Mouse (Mus musculus) midbrain, embryonic 13.5 days (tissue): ENCODE results near the gene Agpat1. TPM values are rescaled to one million over a fixed set of nuclear protein-coding genes. Genes with fewer than 3 reads are reported as not detected.

Experiments
- ATAC-seq: fragments of 200-750 bp; cut with Nextera tagmentation; 2 replicates; pipeline ENCODE4 v1.8.0; 2017; ENCODE audit warnings: mild to moderate bottlenecking, moderate TSS enrichment, moderate library complexity
- H3K27ac ChIP-seq: fragments of 300-500 bp; sonication (generic); 2 replicates; pipeline ENCODE4 v1.5.1; 2015; ENCODE audit warnings: inconsistent platforms, mild to moderate bottlenecking, moderate library complexity
- H3K27me3 ChIP-seq: fragments of 300-500 bp; sonication (generic); 2 replicates; pipeline ENCODE4 v1.6.1; 2015; ENCODE audit warnings: mild to moderate bottlenecking, inconsistent platforms
- H3K36me3 ChIP-seq: fragments of 300-500 bp; sonication (generic); 2 replicates; pipeline ENCODE4 v1.6.1; 2015; ENCODE audit warnings: mild to moderate bottlenecking, inconsistent platforms
- H3K4me1 ChIP-seq: fragments of 300-500 bp; sonication (generic); replicated peaks from 2 replicates; pipeline ENCODE4 v1.6.1; 2015; ENCODE audit warnings: inconsistent platforms
- H3K4me2 ChIP-seq: fragments of 300-500 bp; sonication (generic); replicated peaks from 2 replicates; pipeline ENCODE4 v1.6.1; 2015; ENCODE audit warnings: moderate library complexity, mild to moderate bottlenecking, inconsistent platforms
- H3K4me3 ChIP-seq: fragments of 300-500 bp; sonication (generic); replicated peaks from 2 replicates; pipeline ENCODE4 v1.5.1; 2015; ENCODE audit warnings: mild to moderate bottlenecking, inconsistent platforms
- H3K9ac ChIP-seq: fragments of 300-500 bp; sonication (generic); replicated peaks from 2 replicates; pipeline ENCODE4 v1.6.1; 2015; ENCODE audit warnings: mild to moderate bottlenecking, inconsistent platforms
- H3K9me3 ChIP-seq: fragments of 300-500 bp; sonication (generic); 2 replicates; pipeline ENCODE4 v1.6.1; 2016; ENCODE audit warnings: mild to moderate bottlenecking, inconsistent platforms
- WGBS: fragments of 180-500 bp; shearing (Covaris S2); methylation state at CpG from one replicate; pipeline ENCODE4 v1.1.7; 2015; 5-methylcytosine and 5-hydroxymethylcytosine counted together
- polyA plus RNA-seq: library from polyadenylated mRNA; unstranded; fragments of >200 nt; fragmentation: Nextera tagmentation; extraction: Ambion mirVana; gene quantifications from 2 replicates; pipeline ENCODE4 v1.2.1, GENCODE M21; 2015

Agpat1 gene
- polyA plus RNA-seq, 1 experiment from 2014 or later, result 100 TPM

DNA sequence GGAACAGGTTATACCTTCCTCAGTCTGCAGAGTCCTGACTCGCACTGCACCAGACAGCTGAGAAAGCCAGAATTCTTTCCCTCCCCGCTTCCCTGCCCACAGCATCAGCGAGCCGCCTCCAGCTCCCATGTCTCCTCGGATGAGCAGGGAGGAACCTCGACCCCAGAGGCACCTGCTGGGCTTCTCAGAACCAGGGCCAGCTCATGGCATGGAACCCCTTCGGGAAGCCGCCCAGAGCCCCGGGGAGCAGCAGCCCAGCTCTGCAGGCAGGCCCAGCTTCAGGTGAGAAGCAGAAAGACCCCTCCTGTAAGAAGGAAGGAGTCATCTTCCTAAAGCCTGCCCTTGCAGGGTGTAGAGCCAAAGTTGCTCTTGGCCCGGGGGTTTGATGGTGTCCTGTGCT lies 48.5 kb downstream of the Agpat1 start:
- Histone ChIP-seq H3K36me3 (peaks cover 61% of the 10 kb centered on the region), H3K27me3 (no peaks in the 10 kb centered on the region), H3K9me3 (no peaks in the 10 kb centered on the region), H3K4me1 (peaks cover 12% of the 10 kb centered on the region), H3K4me3 (no peak overlapping the region), H3K4me2 (no peak overlapping the region), H3K9ac (no peak overlapping the region), H3K27ac (no peak overlapping the region)
- no peak for ATAC-seq
- 91% methylated on average over 10 of the region's 10 CpGs for whole genome bisulfite sequencing

DNA sequence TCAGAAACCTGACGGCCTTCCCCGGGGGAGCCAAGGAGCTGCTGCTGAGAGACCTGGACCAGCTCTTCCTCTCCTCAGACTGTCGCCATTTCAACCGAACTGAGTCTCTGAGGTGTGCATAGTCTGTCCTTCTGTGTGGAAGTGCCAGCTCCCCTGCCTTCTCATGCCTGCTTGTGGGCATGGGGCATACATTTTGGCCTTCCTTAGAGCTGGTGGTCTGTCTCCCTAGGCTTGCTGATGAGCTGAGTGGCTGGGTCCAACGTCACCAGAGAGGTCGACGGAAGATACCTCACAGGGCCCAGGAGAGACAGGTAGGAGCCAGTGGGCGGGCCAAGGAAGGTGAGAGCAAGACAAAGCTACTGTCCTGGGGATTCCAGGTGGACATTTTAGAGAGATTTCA lies 48.9 kb downstream of the Agpat1 start:
- peaks cover 61% of the 10 kb centered on the region for H3K36me3 ChIP-seq
- no peak overlapping the region for H3K9ac ChIP-seq
- H3K27ac ChIP-seq, result no peak overlapping the region
- peaks cover 7% of the 10 kb centered on the region for H3K4me1 ChIP-seq
- ATAC-seq, result no peak
- no peak overlapping the region for H3K4me3 ChIP-seq
- no peaks in the 10 kb centered on the region for H3K27me3 ChIP-seq
- 94% methylated on average over 8 of the region's 8 CpGs for WGBS
- H3K4me2 ChIP-seq, result no peak overlapping the region
- H3K9me3 ChIP-seq, result no peaks in the 10 kb centered on the region

DNA sequence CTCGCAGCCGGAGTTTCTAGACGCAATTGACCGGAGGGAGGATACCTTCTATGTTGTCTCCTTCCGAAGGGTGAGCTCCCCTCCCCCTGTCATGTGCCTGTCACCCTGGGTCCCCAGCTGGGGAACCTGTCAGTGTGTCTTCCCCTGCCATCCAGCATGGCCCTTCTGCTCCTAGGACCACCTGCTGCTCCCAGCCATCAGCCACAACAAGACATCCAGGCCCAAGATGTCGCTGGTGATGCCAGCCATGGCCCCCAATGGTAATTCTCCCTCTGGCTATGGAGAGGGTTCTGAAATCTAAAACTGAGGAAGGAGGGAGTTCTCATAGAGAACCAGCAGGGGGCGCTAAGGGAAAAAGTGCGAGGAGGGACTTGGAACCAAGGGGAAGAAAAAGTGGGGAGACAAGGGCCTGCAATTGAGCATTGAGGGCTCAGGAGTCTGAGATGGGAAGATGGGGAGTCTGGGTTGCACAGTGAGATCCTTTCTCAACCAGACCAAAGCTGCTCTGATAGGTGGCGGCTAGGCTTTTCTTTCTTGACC lies 49.8 kb downstream of the Agpat1 start:
- Histone ChIP-seq H3K27ac (no peak overlapping the region), H3K4me3 (no peak overlapping the region), H3K4me2 (no peak overlapping the region), H3K9ac (no peak overlapping the region), H3K9me3 (no peaks in the 10 kb centered on the region), H3K4me1 (no peaks in the 10 kb centered on the region; the same call in 1 of the 2 replicates), H3K27me3 (no peaks in the 10 kb centered on the region), H3K36me3 (peaks cover 61% of the 10 kb centered on the region)
- ATAC-seq, result no peak
- 66% methylated on average over 9 of the region's 9 CpGs for WGBS

DNA sequence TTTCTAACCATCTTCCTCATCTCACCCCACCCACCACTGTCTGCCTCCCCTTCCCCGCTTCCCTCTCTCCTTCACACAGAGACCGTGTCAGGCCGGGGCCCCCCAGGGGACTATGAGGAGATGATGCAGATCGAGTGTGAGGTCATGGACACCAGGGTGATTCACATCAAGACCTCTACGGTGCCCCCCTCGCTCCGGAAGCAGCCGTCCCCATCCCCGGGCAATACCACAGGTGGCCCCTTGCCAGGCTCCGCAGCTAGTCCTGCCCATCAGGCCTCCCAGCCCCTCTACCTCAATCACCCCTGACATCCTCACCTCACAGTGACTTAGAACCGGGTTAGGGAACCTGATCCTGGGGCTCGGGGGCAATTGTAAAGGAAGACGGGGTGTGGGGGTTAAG lies 50.3 kb downstream of the Agpat1 start:
- 96% methylated on average over 13 of the region's 13 CpGs for WGBS
- Histone ChIP-seq H3K4me3 (no peak overlapping the region), H3K27me3 (peaks cover 5% of the 10 kb centered on the region), H3K9me3 (no peaks in the 10 kb centered on the region), H3K9ac (no peak overlapping the region), H3K27ac (no peak overlapping the region), H3K4me2 (no peak overlapping the region), H3K4me1 (no peaks in the 10 kb centered on the region; the same call in 1 of the 2 replicates), H3K36me3 (peaks cover 56% of the 10 kb centered on the region)
- ATAC-seq, result no peak

DNA sequence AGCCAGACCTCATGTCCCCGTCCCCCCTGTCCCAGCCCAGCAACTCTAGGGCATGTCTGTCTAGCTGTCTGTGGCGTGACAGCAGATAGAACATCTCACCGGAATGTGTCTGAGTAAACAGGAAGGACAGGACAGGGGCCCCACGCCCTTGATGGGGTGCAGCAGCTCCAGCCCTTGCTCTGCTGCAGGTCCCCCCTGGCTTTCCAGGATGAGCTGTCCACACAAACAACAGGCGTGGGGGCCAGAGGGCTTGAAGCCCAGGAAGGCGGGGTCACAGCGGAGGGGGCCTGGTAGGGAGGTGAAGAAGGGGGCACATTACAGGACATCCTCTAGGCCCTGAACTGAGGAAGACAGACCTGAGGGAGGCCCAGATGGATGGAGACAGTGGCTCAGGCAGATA lies 51.1 kb downstream of the Agpat1 start:
- H3K9ac ChIP-seq, result no peak overlapping the region
- peak overlapping the region; percentile 4; the same call in 1 of the 2 replicates for H3K27ac ChIP-seq
- H3K9me3 ChIP-seq, result no peaks in the 10 kb centered on the region
- peaks cover 12% of the 10 kb centered on the region for H3K27me3 ChIP-seq
- no peak overlapping the region for H3K4me2 ChIP-seq
- peaks cover 49% of the 10 kb centered on the region for H3K36me3 ChIP-seq
- H3K4me3 ChIP-seq, result no peak overlapping the region
- no peaks in the 10 kb centered on the region; the same call in 1 of the 2 replicates for H3K4me1 ChIP-seq
- peak; percentile 2; the same call in 1 of the 2 replicates for ATAC-seq
- WGBS, result 84% methylated on average over 7 of the region's 7 CpGs

DNA sequence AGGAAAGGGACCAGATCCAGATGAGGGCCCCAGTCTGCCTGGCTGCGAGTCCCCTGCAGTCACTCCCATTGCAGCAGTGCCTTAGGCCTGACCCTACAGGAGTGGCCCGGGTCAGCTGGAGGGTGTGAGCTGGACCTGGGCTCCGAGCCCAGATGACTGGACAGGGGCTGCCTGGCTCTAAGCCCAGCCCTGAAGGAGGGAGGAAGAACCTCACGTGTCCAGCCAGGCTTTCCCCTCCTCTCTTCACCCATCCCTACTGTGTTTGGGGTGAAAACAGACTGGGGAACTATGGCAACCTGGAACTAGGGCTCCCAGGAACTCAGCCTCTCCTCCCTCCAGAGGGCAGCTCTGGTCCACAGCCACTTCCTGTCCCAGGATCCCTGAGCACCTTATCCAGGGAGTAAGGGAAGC lies 51.5 kb downstream of the Agpat1 start:
- H3K27ac ChIP-seq, result peak overlapping the region; percentile 4; the same call in 1 of the 2 replicates
- no peak overlapping the region for H3K9ac ChIP-seq

DNA sequence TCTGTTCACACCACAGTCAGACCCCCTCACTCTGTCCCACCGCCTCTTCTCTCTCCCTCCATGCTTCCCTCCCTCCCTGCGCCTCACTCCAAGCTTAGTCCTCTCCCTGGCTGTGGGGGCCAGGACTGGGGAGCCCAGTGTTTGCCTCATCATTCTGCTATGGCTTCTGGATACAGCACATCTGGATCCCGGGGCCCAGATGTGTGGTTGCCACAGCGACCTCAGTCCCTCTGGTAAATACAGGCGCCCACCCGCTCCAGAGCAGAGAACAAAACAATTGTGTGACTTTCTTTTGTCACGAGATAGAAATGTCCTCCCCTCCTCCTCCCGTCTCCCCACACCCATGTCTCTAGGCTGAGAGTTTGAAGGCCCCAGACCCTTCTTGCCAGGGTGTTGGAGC lies 52.6 kb downstream of the Agpat1 start:
- Histone ChIP-seq H3K36me3 (peaks cover 34% of the 10 kb centered on the region), H3K27ac (no peak overlapping the region), H3K27me3 (peaks cover 27% of the 10 kb centered on the region), H3K9ac (0 out of 2 replicates have a peak overlapping the region, but pooled peaks have one; percentile 1), H3K4me1 (peaks cover 6% of the 10 kb centered on the region), H3K9me3 (no peaks in the 10 kb centered on the region), H3K4me3 (no peak overlapping the region), H3K4me2 (no peak overlapping the region)
- no peak for ATAC-seq
- WGBS, result 38% methylated on average over 8 of the region's 8 CpGs

More for the DNA sequence above, 51.5 kb downstream of the Agpat1 start:
- ATAC-seq, result peak; percentile 18; the same call in 1 of the 2 replicates
- no peak overlapping the region for H3K4me2 ChIP-seq
- peaks cover 44% of the 10 kb centered on the region for H3K36me3 ChIP-seq
- H3K27me3 ChIP-seq, result peaks cover 17% of the 10 kb centered on the region
- 73% methylated on average over 4 of the region's 4 CpGs for WGBS
- no peaks in the 10 kb centered on the region for H3K9me3 ChIP-seq
- no peaks in the 10 kb centered on the region; the same call in 1 of the 2 replicates for H3K4me1 ChIP-seq
- no peak overlapping the region for H3K4me3 ChIP-seq

DNA sequence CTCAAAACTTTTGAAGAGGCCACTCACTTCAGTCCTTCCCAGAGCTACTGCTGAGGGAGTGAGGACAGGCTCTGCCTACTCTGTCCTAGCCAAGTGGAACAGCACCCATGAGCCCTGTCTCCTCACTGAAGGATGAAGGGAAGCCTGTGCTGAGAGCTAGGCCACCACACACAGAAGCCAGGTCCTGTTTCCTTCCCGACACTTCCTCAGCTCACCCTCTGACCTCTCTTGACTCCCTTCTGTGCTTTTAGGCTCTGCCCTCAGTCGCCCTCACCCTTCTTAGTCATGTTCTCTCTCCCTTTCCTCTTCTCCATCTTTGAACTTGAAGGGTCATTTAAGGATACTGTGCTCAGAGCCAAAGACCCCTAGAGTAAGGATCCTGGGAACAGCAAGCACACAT lies 53.2 kb downstream of the Agpat1 start:
- no peaks in the 10 kb centered on the region for H3K9me3 ChIP-seq
- ATAC-seq, result no peak
- H3K9ac ChIP-seq, result no peak overlapping the region
- H3K27me3 ChIP-seq, result peaks cover 27% of the 10 kb centered on the region
- H3K27ac ChIP-seq, result no peak overlapping the region
- peaks cover 6% of the 10 kb centered on the region for H3K4me1 ChIP-seq
- no peak overlapping the region for H3K4me3 ChIP-seq
- no peak overlapping the region for H3K4me2 ChIP-seq
- 40% methylated on average over 2 of the region's 2 CpGs for WGBS
- H3K36me3 ChIP-seq, result peaks cover 28% of the 10 kb centered on the region

DNA sequence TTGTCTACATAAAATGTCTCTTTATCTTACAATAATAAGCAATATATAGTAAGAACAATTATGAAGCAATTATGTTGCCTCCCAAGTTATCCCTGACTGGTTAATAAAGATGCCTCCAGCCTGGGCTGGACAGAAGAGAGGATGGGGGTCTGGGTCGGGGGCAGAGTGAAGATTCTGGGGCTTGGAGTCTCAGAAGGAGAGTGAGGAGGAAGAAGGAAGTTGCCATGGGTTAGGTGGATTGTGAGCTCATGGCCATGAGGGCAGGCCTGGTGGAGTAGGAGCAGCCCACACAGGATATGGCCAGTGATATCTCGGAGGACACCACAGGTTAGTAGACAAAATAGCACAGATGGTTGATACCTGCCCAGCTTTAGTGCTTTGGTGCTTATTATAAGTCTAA lies 54.1 kb downstream of the Agpat1 start:
- Histone ChIP-seq H3K4me3 (no peak overlapping the region), H3K4me1 (peaks cover 6% of the 10 kb centered on the region), H3K27ac (no peak overlapping the region), H3K27me3 (peaks cover 36% of the 10 kb centered on the region), H3K9me3 (no peaks in the 10 kb centered on the region), H3K36me3 (peaks cover 19% of the 10 kb centered on the region), H3K4me2 (no peak overlapping the region), H3K9ac (no peak overlapping the region)
- ATAC-seq, result no peak
- WGBS, result 90% methylated on average over 2 of the region's 2 CpGs

DNA sequence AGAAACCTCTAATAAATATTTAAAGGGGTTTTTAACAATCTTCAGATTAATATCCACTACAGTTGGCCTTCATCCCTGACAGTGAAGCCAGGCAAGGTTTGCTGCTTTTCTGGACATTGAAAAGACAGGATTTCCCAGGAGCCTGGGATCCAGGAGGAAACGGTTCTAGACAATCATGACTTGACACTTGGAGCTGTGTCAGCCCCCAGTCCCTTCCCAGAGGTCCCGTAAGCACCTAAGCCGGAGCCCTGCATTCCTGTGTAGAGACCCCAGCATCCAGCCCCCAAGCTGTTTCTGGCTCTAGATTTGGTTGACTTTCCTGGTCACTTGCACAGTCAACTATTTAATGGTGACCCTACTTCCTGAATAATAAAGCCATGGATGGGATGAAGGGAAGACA lies 54.5 kb downstream of the Agpat1 start:
- Histone ChIP-seq H3K36me3 (peaks cover 14% of the 10 kb centered on the region), H3K27me3 (peaks cover 40% of the 10 kb centered on the region), H3K4me1 (peaks cover 6% of the 10 kb centered on the region), H3K4me2 (no peak overlapping the region), H3K9me3 (no peaks in the 10 kb centered on the region), H3K4me3 (no peak overlapping the region), H3K27ac (no peak overlapping the region), H3K9ac (no peak overlapping the region)
- 84% methylated on average over 3 of the region's 3 CpGs for WGBS
- ATAC-seq, result no peak

DNA sequence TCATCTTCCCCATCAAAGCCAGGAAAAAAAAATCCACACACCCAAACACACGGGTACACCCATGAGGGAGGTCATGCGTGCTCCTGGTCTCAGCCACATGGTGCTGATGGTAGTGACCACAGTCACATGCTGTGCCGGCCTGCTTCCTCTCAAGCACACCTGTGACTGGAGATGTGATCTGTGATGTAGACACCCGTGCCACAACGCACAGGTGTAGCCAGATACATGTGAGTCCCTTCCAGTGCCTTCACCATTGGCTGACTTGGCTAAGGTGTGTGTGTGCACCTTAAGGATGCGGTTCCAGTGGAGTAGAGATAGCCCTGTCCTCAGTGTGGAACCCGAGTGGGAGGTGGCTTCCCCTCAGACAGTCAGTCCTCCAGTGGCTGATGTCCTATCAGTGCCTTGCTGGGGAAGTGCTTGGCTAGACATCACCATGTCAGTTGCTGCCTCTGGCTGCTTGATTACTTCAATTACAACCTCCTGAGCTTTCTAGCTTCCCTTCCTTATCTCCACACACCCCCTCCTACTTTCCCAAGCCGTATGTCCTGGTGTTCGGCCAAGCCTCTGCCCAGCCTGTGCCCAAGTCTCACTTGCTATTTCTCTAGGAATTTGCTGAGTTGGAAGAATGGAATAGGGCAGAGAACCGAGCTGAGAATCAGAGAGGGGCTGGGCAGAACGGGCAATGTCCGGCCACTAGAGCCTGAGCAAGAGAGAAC lies 55.3 kb downstream of the Agpat1 start:
- peaks cover 6% of the 10 kb centered on the region for H3K4me1 ChIP-seq
- no peak overlapping the region for H3K4me3 ChIP-seq
- no peak overlapping the region for H3K9ac ChIP-seq
- H3K27me3 ChIP-seq, result peaks cover 41% of the 10 kb centered on the region
- no peaks in the 10 kb centered on the region for H3K9me3 ChIP-seq
- 70% methylated on average over 12 of the region's 12 CpGs for WGBS
- ATAC-seq, result no peak
- H3K4me2 ChIP-seq, result no peak overlapping the region
- H3K27ac ChIP-seq, result no peak overlapping the region
- peaks cover 9% of the 10 kb centered on the region for H3K36me3 ChIP-seq

DNA sequence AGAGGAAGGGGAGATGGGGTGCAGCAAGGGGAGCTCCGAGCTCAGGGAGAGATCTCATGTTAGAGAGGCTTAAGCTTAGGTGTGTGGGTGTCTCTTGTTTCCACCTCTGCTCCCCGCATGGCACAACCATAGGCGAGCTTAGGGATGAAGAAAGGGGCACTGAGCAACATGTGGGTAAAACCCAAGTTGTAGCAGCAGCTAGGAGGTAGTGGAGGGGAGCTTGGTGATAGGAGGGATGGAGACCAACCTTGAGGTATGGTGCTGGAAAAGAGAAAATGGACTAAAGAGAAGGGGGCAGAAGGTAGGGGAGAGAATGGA lies 55.8 kb downstream of the Agpat1 start:
- peaks cover 41% of the 10 kb centered on the region for H3K27me3 ChIP-seq
- no peaks in the 10 kb centered on the region for H3K9me3 ChIP-seq
- 74% methylated on average over 3 of the region's 3 CpGs for WGBS

More for the DNA sequence above, 55.8 kb downstream of the Agpat1 start:
- Histone ChIP-seq H3K4me3 (no peak overlapping the region), H3K9ac (no peak overlapping the region), H3K4me1 (peaks cover 6% of the 10 kb centered on the region), H3K36me3 (peaks cover 5% of the 10 kb centered on the region; the same call in 1 of the 2 replicates), H3K4me2 (no peak overlapping the region), H3K27ac (no peak overlapping the region)
- ATAC-seq, result no peak
